Mouse (Mus musculus) CH12.LX (cell line): ENCODE measurements around the gene Gm26602.

Experiments used
- IRF4 ChIP-seq: IDR thresholded peaks from 2 replicates; pipeline ENCODE4 v1.6.1; 2014; ENCODE audit warnings: low read depth, mild to moderate bottlenecking, inconsistent platforms, low read length, improper control_type of control experiment
- POLR2A ChIP-seq: IDR thresholded peaks from 2 replicates; pipeline ENCODE4 v1.6.1; 2011; ENCODE audit warnings: low read depth, mild to moderate bottlenecking, improper control_type of control experiment, low read length
- RCOR1 ChIP-seq: conservative IDR thresholded peaks from 2 replicates; pipeline ENCODE4 v1.6.1; 2012; ENCODE audit warnings: low read depth, mild to moderate bottlenecking, inconsistent platforms, low read length, improper control_type of control experiment
- ZNF384 ChIP-seq: IDR thresholded peaks from 2 replicates; pipeline ENCODE4 v1.6.1; 2012; ENCODE audit warnings: low read depth, low read length, improper control_type of control experiment, inconsistent platforms

- TF ChIP-seq ZNF384 (no peak), RCOR1 (no peak), IRF4 (no peak), POLR2A (peak; percentile 95)
Observed at GRCm38 (mm10) chr10:79916808-79917531, 6.3 kb downstream of the Gm26602 start, which contains the start of gene Kiss1r.
